Comparison of ENCODE assay signal across 11 mouse cellular contexts in the genomic region with DNA sequence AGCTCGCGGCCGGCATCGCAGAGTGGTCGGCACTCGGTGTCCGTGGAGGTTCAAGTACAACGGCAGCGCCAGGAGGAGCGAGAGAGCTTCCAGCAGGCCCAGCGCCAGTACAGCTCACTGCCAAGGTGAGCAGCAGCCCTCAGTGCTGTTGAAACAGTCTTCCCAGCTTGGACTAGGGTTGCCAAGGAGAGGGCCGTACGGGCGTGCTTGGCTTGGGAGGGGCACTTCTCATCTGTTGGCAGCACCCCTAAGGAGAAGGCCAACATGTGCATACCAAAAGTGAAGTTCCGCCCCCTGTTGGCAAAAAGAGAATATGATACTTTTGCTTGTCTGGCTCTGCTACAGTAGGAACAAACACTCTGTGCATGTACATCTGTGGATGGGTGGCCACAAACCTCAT.
DNase-seq lines count a peak whose midpoint lies in the region; ATAC-seq and TF ChIP-seq lines count a peak whose summit lies in the region.
"Had no signal": no experiment of that assay in that cellular context is flagged by ENCODE, and none has a peak within 500 bp of the region (broad histone marks: within the 10 kb centered on the region; RNA-seq: fewer than 3 reads in every experiment).

No protein-coding gene starts in this region.

- no peaks in the 10 kb centered on the region for H3K4me1 ChIP-seq in forebrain, postnatal 0 days (ENCODE audit: insufficient read depth)
- no peaks in the 10 kb centered on the region for H3K4me1 ChIP-seq in forebrain, embryonic 10.5 days
- H3K4me1 ChIP-seq: liver, embryonic 12.5 days; midbrain, embryonic 12.5 days had no signal

- TF ChIP-seq CTCF in forebrain, postnatal 0 days (IDR thresholded peaks at IDR 0.05; ENCODE audit: low read depth) = no peak; the same call in 1 of the 2 replicates

- H3K4me3 ChIP-seq in forebrain, postnatal 0 days (ENCODE audit: low read depth, low read length) = no peak overlapping the region
- no peak overlapping the region for H3K4me3 ChIP-seq in forebrain, embryonic 10.5 days
- H3K4me3 ChIP-seq: liver, embryonic 12.5 days; midbrain, embryonic 12.5 days had no signal

- no peak overlapping the region for H3K27ac ChIP-seq in forebrain, postnatal 0 days (ENCODE audit: low read depth, low read length)
- no peak overlapping the region for H3K27ac ChIP-seq in forebrain, embryonic 10.5 days
- H3K27ac ChIP-seq: liver, embryonic 12.5 days; midbrain, embryonic 12.5 days had no signal

- H3K36me3 ChIP-seq in forebrain, postnatal 0 days (ENCODE audit: insufficient read depth) = no peaks in the 10 kb centered on the region
- peaks cover 14% of the 10 kb centered on the region for H3K36me3 ChIP-seq in forebrain, embryonic 10.5 days (replicated peaks)
- H3K36me3 ChIP-seq: liver, embryonic 12.5 days had no signal

- H3K27me3 ChIP-seq in forebrain, postnatal 0 days (ENCODE audit: insufficient read depth, low read length) = no peaks in the 10 kb centered on the region
- H3K27me3 ChIP-seq in forebrain, embryonic 10.5 days (ENCODE audit: poor library complexity, severe bottlenecking) = no peaks in the 10 kb centered on the region
- H3K27me3 ChIP-seq: liver, embryonic 12.5 days; midbrain, embryonic 12.5 days had no signal

- H3K9ac ChIP-seq in forebrain, postnatal 0 days = no peak overlapping the region
- H3K9ac ChIP-seq: liver, embryonic 12.5 days; midbrain, embryonic 12.5 days had no signal

- intact Hi-C loops in left cerebral cortex, postnatal 14 days (cut with DNase I) = no loop called here

- peak; percentile 43 for ATAC-seq in forebrain, postnatal 0 days
- ATAC-seq: liver, embryonic 12.5 days had no signal

- 70% methylated on average over 15 of the region's 15 CpGs for WGBS in forebrain, postnatal 0 days
- 98% methylated on average over 15 of the region's 15 CpGs for WGBS in forebrain, embryonic 10.5 days

- no peak overlapping the region for H3K4me2 ChIP-seq in forebrain, postnatal 0 days (ENCODE audit: low read depth)
- H3K4me2 ChIP-seq: liver, embryonic 12.5 days; midbrain, embryonic 12.5 days had no signal

- H3K9me3 ChIP-seq in forebrain, postnatal 0 days (ENCODE audit: low read length) = no peaks in the 10 kb centered on the region
- H3K9me3 ChIP-seq in forebrain, embryonic 10.5 days = no peaks in the 10 kb centered on the region
- H3K9me3 ChIP-seq: liver, embryonic 12.5 days; midbrain, embryonic 12.5 days had no signal

- peak; percentile 8 for DNase-seq in forebrain, postnatal 0 days
- no peak for DNase-seq in forebrain, embryonic 10.5 days (ENCODE audit: extremely low spot score, low spot score)
- DNase-seq in testis, postnatal 10 days (ENCODE audit: low spot score) = peak; percentile 40
- no peak for DNase-seq in testis, postnatal 14 days (ENCODE audit: low spot score)
- peak; percentile 65 for DNase-seq in gastrocnemius, adult 18-20 months (ENCODE audit: low spot score)
- peak; percentile 52 for DNase-seq in skeletal muscle tissue, adult 2 months (ENCODE audit: low read depth, low spot score)
- no peak for DNase-seq in B cell, adult 2 months
- no peak for DNase-seq in left cerebral cortex, postnatal 14 days (ENCODE audit: low spot score in 2 of 2)
- DNase-seq: kidney, postnatal 10 days had no signal

Comparison
In these comparisons a context has a peak if more than half of its experiments do, and no peak if none do; other contexts are left out.
1. DNase-seq: peak in forebrain, postnatal 0 days (single experiment), testis, postnatal 10 days (single experiment), gastrocnemius, adult 18-20 months (single experiment) and skeletal muscle tissue, adult 2 months (single experiment); none in forebrain, embryonic 10.5 days (single experiment), testis, postnatal 14 days (single experiment), B cell, adult 2 months (0 of 2) and left cerebral cortex, postnatal 14 days (0 of 2).